ENCODE assay signal across 8 mouse cellular contexts in the genomic region with DNA sequence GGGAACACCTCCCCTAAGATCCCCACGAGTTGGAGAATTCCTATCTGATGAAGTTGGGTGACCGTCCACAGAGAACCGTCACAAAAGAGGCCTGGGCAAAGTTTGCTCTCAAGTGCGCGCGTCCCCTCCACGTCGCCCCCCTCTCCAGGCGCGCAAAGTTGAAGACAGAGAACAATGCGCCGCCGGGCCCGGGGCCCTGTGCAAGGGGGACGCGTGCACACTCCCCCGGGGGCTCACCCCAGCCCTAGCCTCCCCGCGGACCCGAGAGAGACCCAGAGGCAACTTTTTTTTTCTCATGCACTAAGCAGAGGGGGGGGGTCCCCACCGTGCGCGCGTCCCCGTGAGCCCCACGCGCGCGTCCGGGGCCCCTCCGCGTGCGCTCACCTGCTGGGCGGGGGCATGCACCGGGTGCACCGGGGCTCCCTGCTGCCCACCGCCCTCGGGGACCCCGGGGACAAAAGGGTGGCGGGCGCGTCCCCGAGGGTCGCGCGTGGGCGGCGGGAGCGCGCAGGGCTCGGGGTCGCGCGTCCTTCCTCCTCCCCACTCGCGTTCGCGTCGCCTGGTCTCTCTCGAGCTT. TPM values are rescaled to one million over a fixed set of nuclear protein-coding genes. Genes with fewer than 3 reads are reported as not detected.
DNase-seq lines count a peak whose midpoint lies in the region; ATAC-seq and TF ChIP-seq lines count a peak whose summit lies in the region.

No protein-coding gene starts in this region.

- H3K9me3 ChIP-seq in stomach, embryonic 16.5 days (replicated peaks; ENCODE audit: control insufficient read depth, low read length), result no peaks in the 10 kb centered on the region

- no peak for ATAC-seq in stomach, embryonic 16.5 days (ENCODE audit: insufficient read depth, low FRiP score)

- TF ChIP-seq POLR2A in kidney, adult 2 months (IDR thresholded peaks at IDR 0.05; ENCODE audit: low read depth, low read length), result no peak

- H3K36me3 ChIP-seq in kidney, adult 2 months (ENCODE audit: control insufficient read depth, insufficient read depth, low read length), result no peaks in the 10 kb centered on the region
- H3K36me3 ChIP-seq in stomach, embryonic 16.5 days (ENCODE audit: control insufficient read depth, insufficient read depth, low read length), result 0 out of 2 replicates have a peak, but pooled peaks cover 18% of the 10 kb centered on the region

- WGBS in kidney, adult 2 months, result under 1% methylated on average over 58 of the region's 60 CpGs
- WGBS in stomach, embryonic 16.5 days, result under 1% methylated on average over 60 of the region's 60 CpGs

- TF ChIP-seq CTCF in gastrocnemius, adult 2 months (IDR thresholded peaks at IDR 0.05), result no peak
- TF ChIP-seq CTCF in kidney, adult 2 months (conservative IDR thresholded peaks at IDR 0.05; ENCODE audit: insufficient read depth, insufficient read length, low read depth, low read length), result no peak

- H3K27ac ChIP-seq in gastrocnemius, adult 2 months, result peak overlapping the region; percentile 100
- H3K27ac ChIP-seq in kidney, adult 2 months (ENCODE audit: insufficient read depth, low read depth, low read length), result 0 out of 2 replicates have a peak overlapping the region, but pooled peaks have one; percentile 61
- H3K27ac ChIP-seq in stomach, embryonic 16.5 days (ENCODE audit: low read length), result peak overlapping the region; percentile 90

- peak overlapping the region; percentile 86 for H3K4me3 ChIP-seq in gastrocnemius, adult 2 months
- peak overlapping the region; percentile 91 for H3K4me3 ChIP-seq in kidney, adult 2 months (ENCODE audit: insufficient read depth, low read depth, low read length)
- H3K4me3 ChIP-seq in stomach, embryonic 16.5 days (replicated peaks; ENCODE audit: low read length), result peak overlapping the region; percentile 97

- no peak for DNase-seq in gastrocnemius, adult 2 months
- DNase-seq in gastrocnemius, adult 18-20 months (ENCODE audit: low spot score), result no peak
- peak; percentile 61 for DNase-seq in Muller cell, postnatal 12 days (ENCODE audit: inconsistent ontology term)
- DNase-seq in forelimb bud, embryonic 11.5 days (ENCODE audit: low read depth, low spot score), result peak; percentile 37
- DNase-seq in kidney, adult 2 months, result peak; percentile 24
- peak; percentile 64 for DNase-seq in lung, postnatal 10 days
- DNase-seq in urinary bladder, adult 2 months (ENCODE audit: low spot score), result no peak

- intact Hi-C loops in gastrocnemius, adult 2 months (cut with DNase I), result loop anchor here (2.0 to 10.0 kb wide), 2 partner anchors 26 to 832 kb away; a partner anchor contains a TSS

- H3K9ac ChIP-seq in stomach, embryonic 16.5 days (ENCODE audit: low read length), result peak overlapping the region; percentile 99

- no peaks in the 10 kb centered on the region for H3K27me3 ChIP-seq in kidney, adult 2 months (replicated peaks; ENCODE audit: control insufficient read depth, insufficient read depth, low read length)
- H3K27me3 ChIP-seq in stomach, embryonic 16.5 days (ENCODE audit: control insufficient read depth, insufficient read depth, low read length), result no peaks in the 10 kb centered on the region

- H3K4me1 ChIP-seq in kidney, adult 2 months (ENCODE audit: control insufficient read depth, insufficient read depth, low read length), result 0 out of 2 replicates have a peak, but pooled peaks cover 8% of the 10 kb centered on the region
- peaks cover 36% of the 10 kb centered on the region for H3K4me1 ChIP-seq in stomach, embryonic 16.5 days (ENCODE audit: control insufficient read depth, insufficient read depth, low read length)

- H3K4me2 ChIP-seq in stomach, embryonic 16.5 days (ENCODE audit: low read depth, low read length), result peak overlapping the region; percentile 96

RNA-seq across cellular contexts. Expression of a gene that starts 0.4 kb away (rescaled TPM):
- 10 to 100 TPM; 11.1 to 12.0 TPM for total RNA-seq in gastrocnemius, adult 2 months (2021)
- 10 to 100 TPM; 11.2 to 11.3 TPM for total RNA-seq in gastrocnemius, adult 18-20 months (2021)
- 33.3 and 38.6 TPM in 2 replicates for polyA plus RNA-seq in kidney, adult 2 months (2012; rRNA removed)
- 46.1 and 57.9 TPM in 2 replicates for polyA plus RNA-seq in stomach, embryonic 16.5 days (2015; fragmentation: Nextera tagmentation; extraction: Ambion mirVana)
- polyA plus RNA-seq in urinary bladder, adult 2 months (2012; rRNA removed), result 29.7 and 35.4 TPM in 2 replicates

RNA-seq across cellular contexts. Expression of a gene that starts 26.4 kb away (rescaled TPM):
- 1,000 to 10,000 TPM in 1 of 2 experiments, 100 to 1,000 TPM in 1; 776 to 1,068 TPM for total RNA-seq in gastrocnemius, adult 2 months (2021)
- total RNA-seq in gastrocnemius, adult 18-20 months (2021), result 100 to 1,000 TPM; 831 to 847 TPM
- 3,960 and 3,968 TPM in 2 replicates for polyA plus RNA-seq in kidney, adult 2 months (2012; rRNA removed)
- polyA plus RNA-seq in stomach, embryonic 16.5 days (2015; fragmentation: Nextera tagmentation; extraction: Ambion mirVana), result 669 and 707 TPM in 2 replicates
- 883 and 983 TPM in 2 replicates for polyA plus RNA-seq in urinary bladder, adult 2 months (2012; rRNA removed)

RNA-seq across cellular contexts. Expression of a gene that starts 33.7 kb away (rescaled TPM):
- 100 to 1,000 TPM; 105 to 116 TPM for total RNA-seq in gastrocnemius, adult 2 months (2021)
- 100 to 1,000 TPM; 108 to 127 TPM for total RNA-seq in gastrocnemius, adult 18-20 months (2021)
- polyA plus RNA-seq in kidney, adult 2 months (2012; rRNA removed), result 143 and 151 TPM in 2 replicates
- polyA plus RNA-seq in stomach, embryonic 16.5 days (2015; fragmentation: Nextera tagmentation; extraction: Ambion mirVana), result 131 and 139 TPM in 2 replicates
- polyA plus RNA-seq in urinary bladder, adult 2 months (2012; rRNA removed), result 112 and 119 TPM in 2 replicates

RNA-seq across cellular contexts. Expression of a gene that starts 45.6 kb away (rescaled TPM):
- 1 to 10 TPM; 4.7 to 5.1 TPM for total RNA-seq in gastrocnemius, adult 2 months (2021)
- total RNA-seq in gastrocnemius, adult 18-20 months (2021), result 1 to 10 TPM; 4.0 to 4.6 TPM
- 7.9 and 11.9 TPM in 2 replicates for polyA plus RNA-seq in kidney, adult 2 months (2012; rRNA removed)
- polyA plus RNA-seq in stomach, embryonic 16.5 days (2015; fragmentation: Nextera tagmentation; extraction: Ambion mirVana), result 3.0 and 4.1 TPM in 2 replicates
- 11.2 and 11.5 TPM in 2 replicates for polyA plus RNA-seq in urinary bladder, adult 2 months (2012; rRNA removed)

Comparison
In these comparisons a context has a peak if more than half of its experiments do, and no peak if none do; other contexts are left out.
1. DNase-seq: peak in Muller cell, postnatal 12 days (single experiment), forelimb bud, embryonic 11.5 days (single experiment), kidney, adult 2 months (single experiment) and lung, postnatal 10 days (single experiment); none in gastrocnemius, adult 2 months (single experiment), gastrocnemius, adult 18-20 months (single experiment) and urinary bladder, adult 2 months (single experiment).
2. Peak in every context shown above with its lines, with median percentiles within 50 percentile points of each other: H3K27ac ChIP-seq and H3K4me3 ChIP-seq.